Mouse (Mus musculus) midbrain, embryonic 15.5 days (tissue): Measurements from ENCODE around the gene Aqp2. TPM values are rescaled to one million over a fixed set of nuclear protein-coding genes. Genes with fewer than 3 reads are reported as not detected.

Experiments used
- ATAC-seq: fragments of 200-750 bp; cut with Nextera tagmentation; replicated peaks from 2 replicates; pipeline ENCODE4 v1.8.0; 2017; ENCODE audit warnings: moderate TSS enrichment
- H3K27ac ChIP-seq: fragments of 300-500 bp; sonication (generic); 2 replicates; pipeline ENCODE4 v1.5.1; 2015; ENCODE audit warnings: mild to moderate bottlenecking, inconsistent platforms
- H3K27me3 ChIP-seq: fragments of 300-500 bp; sonication (generic); replicated peaks from 2 replicates; pipeline ENCODE4 v1.6.1; 2015; ENCODE audit warnings: inconsistent platforms
- H3K36me3 ChIP-seq: fragments of 300-500 bp; sonication (generic); replicated peaks from 2 replicates; pipeline ENCODE4 v1.6.1; 2015; ENCODE audit warnings: inconsistent platforms
- H3K4me1 ChIP-seq: fragments of 300-500 bp; sonication (generic); 2 replicates; pipeline ENCODE4 v1.6.1; 2015; ENCODE audit warnings: inconsistent platforms
- H3K4me2 ChIP-seq: fragments of 300-500 bp; sonication (generic); 2 replicates; pipeline ENCODE4 v1.6.1; 2015; ENCODE audit warnings: inconsistent platforms, mild to moderate bottlenecking, moderate library complexity
- H3K4me3 ChIP-seq: fragments of 300-500 bp; sonication (generic); 2 replicates; pipeline ENCODE4 v1.5.1; 2015; ENCODE audit warnings: mild to moderate bottlenecking, inconsistent platforms
- H3K9ac ChIP-seq: fragments of 300-500 bp; sonication (generic); 2 replicates; pipeline ENCODE4 v1.6.1; 2015; ENCODE audit warnings: mild to moderate bottlenecking, inconsistent platforms
- H3K9me3 ChIP-seq: fragments of 300-500 bp; sonication (generic); 2 replicates; pipeline ENCODE4 v1.6.1; 2016; ENCODE audit warnings: inconsistent platforms
- WGBS: fragments of 180-500 bp; shearing (Covaris S2); methylation state at CpG from one replicate; pipeline ENCODE4 v1.1.7; 2015; ENCODE audit warnings: mixed read lengths; 5-methylcytosine and 5-hydroxymethylcytosine counted together
- polyA plus RNA-seq: library from polyadenylated mRNA; unstranded; fragments of >200 nt; fragmentation: Nextera tagmentation; extraction: Ambion mirVana; gene quantifications from 2 replicates; pipeline ENCODE4 v1.2.1, GENCODE M21; 2015

Gene Aqp2
- polyA plus RNA-seq, 1 experiment from 2014 or later: not detected

DNA sequence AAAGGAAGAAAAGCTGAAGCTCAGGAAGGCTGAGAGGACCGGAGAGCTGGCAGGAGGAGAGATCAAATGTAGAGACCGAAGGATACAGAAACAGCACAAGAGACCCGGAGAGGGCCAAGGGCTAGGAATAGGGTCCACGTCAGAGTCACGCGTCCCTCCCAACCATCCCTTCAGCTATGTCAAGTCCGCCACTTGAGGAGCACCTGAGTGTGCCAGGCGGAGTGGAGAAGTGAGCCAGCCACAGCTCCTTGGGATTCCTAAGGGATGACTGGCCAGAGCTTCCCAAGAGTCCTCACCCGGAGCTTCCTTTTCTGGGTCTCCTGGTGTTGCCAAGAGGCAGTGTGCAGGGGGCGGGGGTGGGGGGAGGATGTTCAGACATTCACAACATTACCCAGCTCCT lies 16.1 kb downstream of the Aqp2 start:
- peaks cover 26% of the 10 kb centered on the region for H3K4me1 ChIP-seq
- H3K36me3 ChIP-seq: no peaks in the 10 kb centered on the region
- H3K9ac ChIP-seq: no peak overlapping the region
- no peak for ATAC-seq
- H3K4me2 ChIP-seq: no peak overlapping the region
- H3K4me3 ChIP-seq: no peak overlapping the region
- H3K9me3 ChIP-seq: no peaks in the 10 kb centered on the region
- H3K27me3 ChIP-seq: peaks cover 62% of the 10 kb centered on the region
- H3K27ac ChIP-seq: no peak overlapping the region
- WGBS: 86% methylated on average over 10 of the region's 10 CpGs

GRCm38 (mm10) chr15:99596056-99596687 lies 17.3 kb downstream of the Aqp2 start:
- Histone ChIP-seq H3K9ac (no peak overlapping the region), H3K27ac (peak overlapping the region; percentile 27; the same call in 1 of the 2 replicates), H3K9me3 (no peaks in the 10 kb centered on the region), H3K4me1 (peaks cover 26% of the 10 kb centered on the region), H3K4me3 (no peak overlapping the region), H3K4me2 (no peak overlapping the region), H3K27me3 (peaks cover 50% of the 10 kb centered on the region), H3K36me3 (no peaks in the 10 kb centered on the region)
- WGBS: 0% methylated on average over 7 of the region's 7 CpGs
- peak; percentile 84 for ATAC-seq

- no peaks in the 10 kb centered on the region for H3K36me3 ChIP-seq
- 61% methylated on average over 7 of the region's 7 CpGs for WGBS
- H3K4me3 ChIP-seq: no peak overlapping the region
- no peak overlapping the region for H3K4me2 ChIP-seq
- H3K9ac ChIP-seq: no peak overlapping the region
- H3K27ac ChIP-seq: no peak overlapping the region
- H3K9me3 ChIP-seq: no peaks in the 10 kb centered on the region
- no peak for ATAC-seq
- H3K4me1 ChIP-seq: peaks cover 29% of the 10 kb centered on the region
- peaks cover 43% of the 10 kb centered on the region for H3K27me3 ChIP-seq
Observed at GRCm38 (mm10) chr15:99596841-99597240, 18.0 kb downstream of the Aqp2 start.

- WGBS: 57% methylated on average over 8 of the region's 8 CpGs
- ATAC-seq: no peak
Observed at GRCm38 (mm10) chr15:99597596-99597995, 18.7 kb downstream of the Aqp2 start.

GRCm38 (mm10) chr15:99599245-99600070 lies 20.6 kb downstream of the Aqp2 start:
- Histone ChIP-seq H3K9me3 (no peaks in the 10 kb centered on the region), H3K36me3 (no peaks in the 10 kb centered on the region), H3K4me2 (no peak overlapping the region), H3K4me3 (no peak overlapping the region), H3K27ac (no peak overlapping the region), H3K4me1 (peaks cover 29% of the 10 kb centered on the region), H3K9ac (no peak overlapping the region), H3K27me3 (peaks cover 20% of the 10 kb centered on the region)
- no peak for ATAC-seq
- WGBS: 33% methylated on average over 17 of the region's 17 CpGs

More at GRCm38 (mm10) chr15:99597596-99597995, 18.7 kb downstream of the Aqp2 start:
- H3K9ac ChIP-seq: no peak overlapping the region
- H3K27me3 ChIP-seq: peaks cover 36% of the 10 kb centered on the region
- H3K9me3 ChIP-seq: no peaks in the 10 kb centered on the region
- H3K4me2 ChIP-seq: no peak overlapping the region
- H3K27ac ChIP-seq: no peak overlapping the region
- no peaks in the 10 kb centered on the region for H3K36me3 ChIP-seq
- H3K4me1 ChIP-seq: peaks cover 29% of the 10 kb centered on the region
- H3K4me3 ChIP-seq: no peak overlapping the region

- H3K4me2 ChIP-seq: no peak within 1 kb of the TSS
- no peak for ATAC-seq
- 45% methylated on average over 22 of the region's 22 CpGs for WGBS
- no peak within 1 kb of the TSS for H3K27ac ChIP-seq
- H3K36me3 ChIP-seq: no peaks in the 10 kb centered on the region
- H3K27me3 ChIP-seq: 0 out of 2 replicates have a peak, but pooled peaks cover 6% of the 10 kb centered on the region
- H3K4me1 ChIP-seq: peaks cover 29% of the 10 kb centered on the region
- no peak within 1 kb of the TSS for H3K4me3 ChIP-seq
- no peak within 1 kb of the TSS for H3K9ac ChIP-seq
- no peaks in the 10 kb centered on the region for H3K9me3 ChIP-seq
Observed at GRCm38 (mm10) chr15:99600986-99601822, 22.3 kb downstream of the Aqp2 start, which contains the start of gene Aqp6. TSS of gene Aqp6 (plus strand) at chr15:99601400.

GRCm38 (mm10) chr15:99601823-99602120 lies 22.9 kb downstream of the Aqp2 start:
- H3K27me3 ChIP-seq: 0 out of 2 replicates have a peak, but pooled peaks cover 6% of the 10 kb centered on the region
- peaks cover 31% of the 10 kb centered on the region for H3K4me1 ChIP-seq
- H3K9me3 ChIP-seq: no peaks in the 10 kb centered on the region
- H3K4me3 ChIP-seq: no peak overlapping the region
- H3K4me2 ChIP-seq: no peak overlapping the region
- H3K27ac ChIP-seq: no peak overlapping the region
- no peak for ATAC-seq
- H3K9ac ChIP-seq: no peak overlapping the region
- no peaks in the 10 kb centered on the region for H3K36me3 ChIP-seq
- 20% methylated on average over 5 of the region's 5 CpGs for WGBS

GRCm38 (mm10) chr15:99602206-99602820 lies 23.5 kb downstream of the Aqp2 start:
- H3K4me3 ChIP-seq: no peak overlapping the region
- no peaks in the 10 kb centered on the region for H3K9me3 ChIP-seq
- no peaks in the 10 kb centered on the region for H3K36me3 ChIP-seq
- ATAC-seq: no peak
- no peak overlapping the region for H3K27ac ChIP-seq
- 59% methylated on average over 17 of the region's 17 CpGs for WGBS
- H3K4me1 ChIP-seq: peaks cover 32% of the 10 kb centered on the region
- no peak overlapping the region for H3K4me2 ChIP-seq
- H3K9ac ChIP-seq: no peak overlapping the region
- H3K27me3 ChIP-seq: 0 out of 2 replicates have a peak, but pooled peaks cover 5% of the 10 kb centered on the region

GRCm38 (mm10) chr15:99603216-99603615 lies 24.4 kb downstream of the Aqp2 start:
- ATAC-seq: no peak
- H3K4me3 ChIP-seq: no peak overlapping the region
- H3K27me3 ChIP-seq: 0 out of 2 replicates have a peak, but pooled peaks cover 3% of the 10 kb centered on the region
- H3K27ac ChIP-seq: no peak overlapping the region
- no peaks in the 10 kb centered on the region for H3K36me3 ChIP-seq
- H3K9me3 ChIP-seq: no peaks in the 10 kb centered on the region
- peaks cover 40% of the 10 kb centered on the region for H3K4me1 ChIP-seq
- H3K9ac ChIP-seq: no peak overlapping the region
- H3K4me2 ChIP-seq: no peak overlapping the region
- WGBS: 88% methylated on average over 7 of the region's 7 CpGs

GRCm38 (mm10) chr15:99605595-99605994 lies 26.7 kb downstream of the Aqp2 start:
- WGBS: 27% methylated on average over 2 of the region's 3 CpGs
- Histone ChIP-seq H3K36me3 (no peaks in the 10 kb centered on the region), H3K9me3 (no peaks in the 10 kb centered on the region), H3K4me3 (no peak overlapping the region), H3K4me2 (no peak overlapping the region), H3K4me1 (peaks cover 29% of the 10 kb centered on the region), H3K9ac (no peak overlapping the region), H3K27me3 (0 out of 2 replicates have a peak, but pooled peaks cover 3% of the 10 kb centered on the region), H3K27ac (no peak overlapping the region)
- ATAC-seq: no peak

GRCm38 (mm10) chr15:99606515-99606914 lies 27.7 kb downstream of the Aqp2 start:
- Histone ChIP-seq H3K9ac (no peak overlapping the region), H3K4me3 (no peak overlapping the region), H3K9me3 (no peaks in the 10 kb centered on the region), H3K4me2 (no peak overlapping the region), H3K36me3 (no peaks in the 10 kb centered on the region), H3K4me1 (peaks cover 23% of the 10 kb centered on the region), H3K27me3 (0 out of 2 replicates have a peak, but pooled peaks cover 3% of the 10 kb centered on the region), H3K27ac (no peak overlapping the region)
- no peak for ATAC-seq
- 35% methylated on average over 5 of the region's 5 CpGs for WGBS
